Mouse (Mus musculus): ENCODE measurements at regions not wholly inside any gene's neighbourhood (a gene's known extent, or its start where the extent isn't known, plus 50 kb on each side); places are given as distances from the start of the nearest gene placed in this dataset.

GRCm38 (mm10) chr13:15283065-15283464 lies 180.0 kb upstream of the Gli3 start:
- no peaks in the 10 kb centered on the region for H3K27me3 ChIP-seq (replicated peaks)
- 43% methylated on average over 2 of the region's 2 CpGs for WGBS
- no peak overlapping the region for H3K4me2 ChIP-seq
- H3K4me1 ChIP-seq (replicated peaks), result no peaks in the 10 kb centered on the region
- H3K9ac ChIP-seq, result no peak overlapping the region
- no peak overlapping the region for H3K27ac ChIP-seq (ENCODE audit: poor library complexity, severe bottlenecking)
- no peak overlapping the region for H3K4me3 ChIP-seq
- no peaks in the 10 kb centered on the region for H3K36me3 ChIP-seq
- H3K9me3 ChIP-seq (replicated peaks), result peaks cover 9% of the 10 kb centered on the region; the same call in 1 of the 2 replicates
- ATAC-seq (ENCODE audit: insufficient number of reproducible peaks, low FRiP score), result no peak

DNA sequence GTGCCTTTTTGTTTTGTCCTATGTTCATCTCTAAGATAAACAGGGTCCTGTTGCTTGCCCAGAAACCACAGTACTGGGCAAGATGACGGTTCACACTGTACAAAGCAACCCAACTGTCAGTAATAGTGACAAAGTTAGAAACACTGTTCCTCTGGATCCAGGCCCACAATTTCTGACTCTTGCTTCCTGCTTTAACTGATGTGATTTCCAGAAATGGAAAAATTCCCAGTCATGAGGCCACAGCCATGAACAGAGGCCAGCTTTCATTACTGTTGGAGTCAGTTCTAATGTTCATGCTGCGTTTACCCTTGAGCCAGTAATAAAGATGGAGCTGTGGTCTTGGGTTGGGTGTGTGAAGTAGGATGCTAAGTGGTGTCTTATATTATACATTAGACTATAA lies 164.6 kb upstream of the Gli3 start:
- Histone ChIP-seq H3K36me3 (no peaks in the 10 kb centered on the region), H3K27ac (ENCODE audit: poor library complexity, severe bottlenecking) (no peak overlapping the region), H3K9ac (no peak overlapping the region), H3K4me1 (replicated peaks) (no peaks in the 10 kb centered on the region), H3K27me3 (replicated peaks) (no peaks in the 10 kb centered on the region), H3K4me2 (no peak overlapping the region), H3K4me3 (no peak overlapping the region), H3K9me3 (replicated peaks) (0 out of 2 replicates have a peak, but pooled peaks cover 2% of the 10 kb centered on the region)
- 50% methylated on average over 2 of the region's 2 CpGs for WGBS
- ATAC-seq (ENCODE audit: insufficient number of reproducible peaks, low FRiP score), result no peak

DNA sequence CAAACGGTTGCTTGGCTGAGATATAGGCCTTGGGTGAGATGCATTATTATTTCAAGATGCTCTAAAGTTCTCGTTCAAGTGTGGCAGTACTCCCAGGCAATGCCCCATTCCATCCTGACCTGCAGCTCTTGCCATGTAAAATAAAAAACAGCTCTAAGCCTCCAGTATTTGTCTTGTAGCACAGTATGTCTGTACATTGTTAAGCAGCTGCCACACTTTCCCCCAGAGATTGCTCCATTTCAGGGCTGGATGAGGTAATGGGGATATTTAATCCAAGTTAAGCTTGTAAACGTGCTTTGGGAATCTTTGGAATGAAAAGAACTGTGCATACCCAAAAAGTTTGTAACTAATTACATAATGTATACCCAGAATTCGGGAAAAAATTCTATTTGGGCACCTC lies 137.6 kb upstream of the Gli3 start:
- Histone ChIP-seq H3K27ac (ENCODE audit: poor library complexity, severe bottlenecking) (no peak overlapping the region), H3K9me3 (replicated peaks) (no peaks in the 10 kb centered on the region), H3K27me3 (replicated peaks) (no peaks in the 10 kb centered on the region), H3K36me3 (no peaks in the 10 kb centered on the region), H3K4me1 (replicated peaks) (no peaks in the 10 kb centered on the region), H3K4me2 (no peak overlapping the region), H3K9ac (no peak overlapping the region), H3K4me3 (no peak overlapping the region)
- ATAC-seq (ENCODE audit: insufficient number of reproducible peaks, low FRiP score), result no peak
- WGBS, result 45% methylated on average over 4 of the region's 4 CpGs

DNA sequence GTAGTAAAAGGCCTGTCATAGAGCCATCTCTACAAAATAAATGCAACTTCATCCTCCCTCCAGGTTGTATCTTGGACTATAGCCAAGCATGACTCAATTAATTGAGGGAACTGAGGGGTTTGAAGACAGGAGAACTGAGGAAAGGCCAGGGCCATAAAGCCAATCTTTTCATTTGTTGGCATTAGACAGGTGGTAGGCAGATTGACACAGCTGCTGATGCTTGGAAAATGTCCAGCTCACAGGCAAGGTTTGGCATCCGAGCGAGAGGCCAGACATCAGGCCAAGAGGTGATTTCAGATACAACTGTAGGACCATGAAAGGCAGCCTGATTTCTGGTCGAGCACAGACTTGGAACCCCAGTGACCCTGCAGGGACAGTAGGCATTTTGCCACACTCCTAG lies 136.9 kb upstream of the Gli3 start:
- 66% methylated on average over 3 of the region's 3 CpGs for WGBS
- no peak overlapping the region for H3K27ac ChIP-seq (ENCODE audit: poor library complexity, severe bottlenecking)

GRCm38 (mm10) chr13:15329561-15329960 lies 133.5 kb upstream of the Gli3 start:
- Histone ChIP-seq H3K36me3 (no peaks in the 10 kb centered on the region), H3K27me3 (replicated peaks) (no peaks in the 10 kb centered on the region), H3K4me1 (replicated peaks) (no peaks in the 10 kb centered on the region), H3K9ac (no peak overlapping the region), H3K4me3 (no peak overlapping the region), H3K27ac (ENCODE audit: poor library complexity, severe bottlenecking) (no peak overlapping the region), H3K4me2 (no peak overlapping the region), H3K9me3 (replicated peaks) (no peaks in the 10 kb centered on the region)
- WGBS, result 76% methylated on average over 3 of the region's 3 CpGs
- ATAC-seq (ENCODE audit: insufficient number of reproducible peaks, low FRiP score), result no peak

More for the DNA sequence above, 136.9 kb upstream of the Gli3 start:
- Histone ChIP-seq H3K9ac (no peak overlapping the region), H3K4me1 (replicated peaks) (no peaks in the 10 kb centered on the region), H3K27me3 (replicated peaks) (no peaks in the 10 kb centered on the region), H3K4me2 (no peak overlapping the region), H3K36me3 (no peaks in the 10 kb centered on the region), H3K9me3 (replicated peaks) (no peaks in the 10 kb centered on the region), H3K4me3 (no peak overlapping the region)
- ATAC-seq (ENCODE audit: insufficient number of reproducible peaks, low FRiP score), result no peak

DNA sequence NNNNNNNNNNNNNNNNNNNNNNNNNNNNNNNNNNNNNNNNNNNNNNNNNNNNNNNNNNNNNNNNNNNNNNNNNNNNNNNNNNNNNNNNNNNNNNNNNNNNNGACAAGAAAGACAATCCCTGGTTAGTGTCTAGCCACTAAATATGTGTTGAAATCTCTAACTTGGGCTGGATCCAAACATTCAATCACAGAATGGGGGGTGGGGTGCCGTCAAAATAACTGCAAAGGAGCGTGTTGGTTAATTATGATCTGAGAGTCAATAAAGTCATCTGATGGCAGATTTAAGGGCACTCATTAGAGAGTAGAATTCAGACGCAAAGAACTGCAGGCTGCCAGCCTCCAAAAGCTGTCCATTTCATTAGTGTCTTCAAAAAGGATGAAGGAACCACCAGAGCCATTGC lies 119.6 kb upstream of the Gli3 start:
- 0 out of 2 replicates have a peak overlapping the region, but pooled peaks have one; percentile 43 for H3K27ac ChIP-seq (ENCODE audit: poor library complexity, severe bottlenecking)
- H3K36me3 ChIP-seq, result no peaks in the 10 kb centered on the region
- H3K4me2 ChIP-seq, result no peak overlapping the region
- no peaks in the 10 kb centered on the region for H3K27me3 ChIP-seq (replicated peaks)
- H3K9me3 ChIP-seq (replicated peaks), result no peaks in the 10 kb centered on the region
- no peaks in the 10 kb centered on the region for H3K4me1 ChIP-seq (replicated peaks)
- ATAC-seq (ENCODE audit: insufficient number of reproducible peaks, low FRiP score), result no peak
- H3K4me3 ChIP-seq, result no peak overlapping the region
- 36% methylated on average over 3 of the region's 3 CpGs for WGBS
- H3K9ac ChIP-seq, result no peak overlapping the region

DNA sequence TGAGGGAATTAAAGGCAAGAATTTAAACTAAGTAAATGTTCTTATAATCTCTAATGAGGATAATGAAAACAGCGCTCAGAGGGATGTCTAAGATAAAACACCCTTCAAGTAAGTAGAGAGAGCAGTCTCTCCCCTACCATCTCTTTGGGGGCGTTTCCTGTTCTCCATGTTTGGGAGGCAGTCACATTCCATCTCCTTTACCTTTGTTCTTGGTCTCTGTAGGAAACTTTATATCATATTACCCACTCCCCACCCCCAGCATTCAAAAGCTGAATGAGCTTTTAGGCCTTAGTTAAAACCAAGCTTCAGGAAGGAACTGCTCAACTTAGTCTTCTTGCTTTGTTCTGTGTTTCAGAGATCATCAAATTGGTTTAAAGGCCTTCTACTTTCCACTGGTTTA lies 116.2 kb upstream of the Gli3 start:
- Histone ChIP-seq H3K27me3 (replicated peaks) (no peaks in the 10 kb centered on the region), H3K9ac (no peak overlapping the region), H3K4me2 (no peak overlapping the region), H3K9me3 (replicated peaks) (no peaks in the 10 kb centered on the region), H3K27ac (ENCODE audit: poor library complexity, severe bottlenecking) (no peak overlapping the region), H3K4me1 (replicated peaks) (no peaks in the 10 kb centered on the region), H3K4me3 (no peak overlapping the region), H3K36me3 (no peaks in the 10 kb centered on the region)
- no peak for ATAC-seq (ENCODE audit: insufficient number of reproducible peaks, low FRiP score)
- 24% methylated on average over 2 of the region's 2 CpGs for WGBS

DNA sequence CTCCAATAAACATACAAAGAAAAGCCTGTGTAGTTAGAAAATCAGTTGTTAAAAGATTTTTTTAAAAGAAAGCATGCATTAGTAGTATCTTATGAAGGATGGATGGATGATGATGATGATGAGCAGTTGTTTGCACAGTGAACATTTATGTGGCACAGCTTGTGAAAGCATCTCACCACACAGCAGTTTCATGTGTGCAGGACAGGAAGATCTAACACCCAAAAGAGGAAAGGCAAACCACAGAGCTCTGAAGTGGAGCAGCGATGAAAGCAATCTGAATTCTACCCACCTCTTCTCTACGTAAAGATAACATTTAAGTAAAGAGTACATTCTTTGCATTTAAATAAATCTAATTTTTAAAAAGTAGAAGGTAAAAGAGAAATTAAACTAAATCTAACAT lies 96.6 kb upstream of the Gli3 start:
- WGBS, result 75% methylated on average over 2 of the region's 2 CpGs
- H3K27ac ChIP-seq (ENCODE audit: poor library complexity, severe bottlenecking), result no peak overlapping the region

GRCm38 (mm10) chr13:15380081-15380480 lies 83.0 kb upstream of the Gli3 start:
- H3K4me1 ChIP-seq (replicated peaks), result no peaks in the 10 kb centered on the region
- H3K4me2 ChIP-seq, result no peak overlapping the region
- H3K27me3 ChIP-seq (replicated peaks), result no peaks in the 10 kb centered on the region
- no peak overlapping the region for H3K9ac ChIP-seq
- no peaks in the 10 kb centered on the region for H3K9me3 ChIP-seq (replicated peaks)
- H3K36me3 ChIP-seq, result no peaks in the 10 kb centered on the region
- WGBS, result 71% methylated on average over 8 of the region's 8 CpGs
- ATAC-seq (ENCODE audit: insufficient number of reproducible peaks, low FRiP score), result no peak
- no peak overlapping the region for H3K4me3 ChIP-seq
- H3K27ac ChIP-seq (ENCODE audit: poor library complexity, severe bottlenecking), result no peak overlapping the region

More for the DNA sequence above, 96.6 kb upstream of the Gli3 start:
- no peak overlapping the region for H3K9ac ChIP-seq
- no peak overlapping the region for H3K4me3 ChIP-seq
- no peak for ATAC-seq (ENCODE audit: insufficient number of reproducible peaks, low FRiP score)
- H3K27me3 ChIP-seq (replicated peaks), result no peaks in the 10 kb centered on the region
- H3K36me3 ChIP-seq, result no peaks in the 10 kb centered on the region
- no peak overlapping the region for H3K4me2 ChIP-seq
- H3K9me3 ChIP-seq (replicated peaks), result no peaks in the 10 kb centered on the region
- H3K4me1 ChIP-seq (replicated peaks), result no peaks in the 10 kb centered on the region

DNA sequence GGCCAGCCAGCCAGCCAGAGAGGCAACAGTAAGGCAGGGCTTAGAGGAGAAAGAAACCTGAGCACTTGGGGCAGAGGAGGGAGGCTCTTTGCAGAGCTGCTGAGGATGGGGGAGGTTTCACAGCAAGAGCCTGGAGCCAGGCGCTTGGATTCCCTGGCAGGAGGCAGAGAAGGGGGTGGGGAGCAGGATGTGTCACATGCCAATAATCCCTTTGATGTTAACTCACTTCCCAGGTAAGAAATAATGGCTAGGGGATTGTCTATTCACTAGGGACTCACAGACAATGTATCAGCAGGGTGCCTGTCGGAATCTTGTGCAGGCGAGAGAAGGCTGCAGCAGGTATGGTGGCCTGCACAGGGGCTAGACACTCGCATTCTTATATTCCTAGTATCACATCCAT lies 67.8 kb upstream of the Gli3 start:
- no peak for ATAC-seq (ENCODE audit: insufficient number of reproducible peaks, low FRiP score)
- H3K4me2 ChIP-seq, result no peak overlapping the region

GRCm38 (mm10) chr13:15395694-15396093 lies 67.3 kb upstream of the Gli3 start:
- H3K4me1 ChIP-seq (replicated peaks), result no peaks in the 10 kb centered on the region; the same call in 1 of the 2 replicates
- H3K4me3 ChIP-seq, result no peak overlapping the region
- no peaks in the 10 kb centered on the region for H3K9me3 ChIP-seq (replicated peaks)
- no peak for ATAC-seq (ENCODE audit: insufficient number of reproducible peaks, low FRiP score)
- no peaks in the 10 kb centered on the region for H3K36me3 ChIP-seq
- H3K27ac ChIP-seq (ENCODE audit: poor library complexity, severe bottlenecking), result no peak overlapping the region
- WGBS, result 27% methylated on average over 7 of the region's 7 CpGs
- H3K4me2 ChIP-seq, result no peak overlapping the region
- no peak overlapping the region for H3K9ac ChIP-seq
- no peaks in the 10 kb centered on the region for H3K27me3 ChIP-seq (replicated peaks)

More for the DNA sequence above, 67.8 kb upstream of the Gli3 start:
- Histone ChIP-seq H3K27ac (ENCODE audit: poor library complexity, severe bottlenecking) (no peak overlapping the region), H3K9ac (no peak overlapping the region), H3K27me3 (replicated peaks) (no peaks in the 10 kb centered on the region), H3K36me3 (no peaks in the 10 kb centered on the region), H3K9me3 (replicated peaks) (no peaks in the 10 kb centered on the region), H3K4me1 (replicated peaks) (no peaks in the 10 kb centered on the region; the same call in 1 of the 2 replicates), H3K4me3 (no peak overlapping the region)
- WGBS, result 15% methylated on average over 4 of the region's 4 CpGs

- Histone ChIP-seq H3K9ac (no peak overlapping the region), H3K36me3 (no peaks in the 10 kb centered on the region), H3K27ac (ENCODE audit: poor library complexity, severe bottlenecking) (no peak overlapping the region), H3K27me3 (replicated peaks) (no peaks in the 10 kb centered on the region), H3K4me1 (replicated peaks) (no peaks in the 10 kb centered on the region; the same call in 1 of the 2 replicates), H3K4me2 (no peak overlapping the region), H3K9me3 (replicated peaks) (no peaks in the 10 kb centered on the region), H3K4me3 (no peak overlapping the region)
- 64% methylated on average over 2 of the region's 2 CpGs for WGBS
- no peak for ATAC-seq (ENCODE audit: insufficient number of reproducible peaks, low FRiP score)
Measured at GRCm38 (mm10) chr13:15398677-15399076, 64.4 kb upstream of the Gli3 start.
